8 mouse cellular contexts compared by ENCODE assay signal in the genomic region with DNA sequence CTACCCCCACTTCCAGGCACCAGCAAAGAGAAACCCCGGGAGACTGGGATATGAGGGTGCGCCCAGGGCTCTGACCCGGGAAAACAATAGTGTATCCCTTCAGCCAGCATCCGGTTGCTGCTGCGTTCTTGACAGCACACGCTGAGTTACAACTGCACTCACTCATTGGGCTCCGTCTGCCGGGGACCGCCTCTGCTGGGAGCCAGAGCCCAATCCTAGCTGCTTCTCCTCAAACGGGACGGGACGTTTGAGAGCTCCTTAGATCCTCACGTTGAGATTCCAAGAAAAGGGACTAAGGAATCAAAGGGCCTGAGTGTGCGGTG. TPM values are rescaled to one million over a fixed set of nuclear protein-coding genes. Genes with fewer than 3 reads are reported as not detected.
DNase-seq lines count a peak whose midpoint lies in the region; ATAC-seq and TF ChIP-seq lines count a peak whose summit lies in the region.

No protein-coding gene starts in this region.

- WGBS in embryonic facial prominence, embryonic 13.5 days = 0% methylated on average over 14 of the region's 14 CpGs
- WGBS in heart, embryonic 11.5 days (ENCODE audit: insufficient replicate concordance) = under 1% methylated on average over 14 of the region's 14 CpGs
- WGBS in kidney, embryonic 14.5 days = under 1% methylated on average over 14 of the region's 14 CpGs
- WGBS in liver, adult 2 months = 3% methylated on average over 14 of the region's 14 CpGs
- WGBS in stomach, embryonic 16.5 days = under 1% methylated on average over 14 of the region's 14 CpGs

- no peaks in the 10 kb centered on the region for H3K27me3 ChIP-seq in embryonic facial prominence, embryonic 13.5 days
- peaks cover 14% of the 10 kb centered on the region for H3K27me3 ChIP-seq in heart, embryonic 11.5 days (ENCODE audit: control insufficient read depth, insufficient read depth, low read length)
- no peaks in the 10 kb centered on the region; the same call in 1 of the 2 replicates for H3K27me3 ChIP-seq in kidney, embryonic 14.5 days (ENCODE audit: control insufficient read depth, insufficient read depth, low read length)
- H3K27me3 ChIP-seq in liver, adult 2 months (ENCODE audit: control insufficient read depth, insufficient read depth, low read length) = no peaks in the 10 kb centered on the region
- H3K27me3 ChIP-seq in stomach, embryonic 16.5 days (ENCODE audit: control insufficient read depth, insufficient read depth, low read length) = 0 out of 2 replicates have a peak, but pooled peaks cover 6% of the 10 kb centered on the region

- H3K4me1 ChIP-seq in embryonic facial prominence, embryonic 13.5 days = peaks cover 22% of the 10 kb centered on the region
- H3K4me1 ChIP-seq in heart, embryonic 11.5 days (ENCODE audit: control insufficient read depth, insufficient read depth, low read length) = no peaks in the 10 kb centered on the region
- 0 out of 2 replicates have a peak, but pooled peaks cover 8% of the 10 kb centered on the region for H3K4me1 ChIP-seq in kidney, embryonic 14.5 days (ENCODE audit: control insufficient read depth, insufficient read depth, low read length)
- H3K4me1 ChIP-seq in liver, adult 2 months (ENCODE audit: control insufficient read depth, insufficient read depth, low read length) = peaks cover 21% of the 10 kb centered on the region
- H3K4me1 ChIP-seq in stomach, embryonic 16.5 days (ENCODE audit: control insufficient read depth, insufficient read depth, low read length) = peaks cover 4% of the 10 kb centered on the region; the same call in 1 of the 2 replicates

- H3K9me3 ChIP-seq in embryonic facial prominence, embryonic 13.5 days = no peaks in the 10 kb centered on the region
- H3K9me3 ChIP-seq in heart, embryonic 11.5 days (replicated peaks; ENCODE audit: control insufficient read depth, low read length) = no peaks in the 10 kb centered on the region
- H3K9me3 ChIP-seq in kidney, embryonic 14.5 days (ENCODE audit: control insufficient read depth, low read length) = no peaks in the 10 kb centered on the region
- no peaks in the 10 kb centered on the region for H3K9me3 ChIP-seq in stomach, embryonic 16.5 days (replicated peaks; ENCODE audit: control insufficient read depth, low read length)

- TF ChIP-seq CTCF in liver, adult 2 months (IDR thresholded peaks at IDR 0.05; ENCODE audit: low read depth, low read length) = no peak

- H3K27ac ChIP-seq in embryonic facial prominence, embryonic 13.5 days = peak overlapping the region; percentile 88
- no peak overlapping the region for H3K27ac ChIP-seq in heart, embryonic 11.5 days (ENCODE audit: low read depth, low read length)
- peak overlapping the region; percentile 69; the same call in 1 of the 2 replicates for H3K27ac ChIP-seq in kidney, embryonic 14.5 days (ENCODE audit: low read depth, low read length)
- peak overlapping the region; percentile 64 for H3K27ac ChIP-seq in liver, adult 2 months (replicated peaks; ENCODE audit: insufficient read depth, low read depth, low read length)
- peak overlapping the region; percentile 77; the same call in 1 of the 2 replicates for H3K27ac ChIP-seq in stomach, embryonic 16.5 days (ENCODE audit: low read length)

- peak overlapping the region; percentile 53 for H3K4me3 ChIP-seq in embryonic facial prominence, embryonic 13.5 days
- H3K4me3 ChIP-seq in heart, embryonic 11.5 days (ENCODE audit: low read depth, low read length) = peak overlapping the region; percentile 47
- peak overlapping the region; percentile 49 for H3K4me3 ChIP-seq in kidney, embryonic 14.5 days (ENCODE audit: low read length)
- peak overlapping the region; percentile 34 for H3K4me3 ChIP-seq in liver, adult 2 months (ENCODE audit: insufficient read depth, low read depth, low read length)
- H3K4me3 ChIP-seq in stomach, embryonic 16.5 days (replicated peaks; ENCODE audit: low read length) = peak overlapping the region; percentile 57

- TF ChIP-seq POLR2A in liver, adult 2 months (IDR thresholded peaks at IDR 0.05; ENCODE audit: extremely low read depth, insufficient read depth, low read length) = no peak

- no peaks in the 10 kb centered on the region for H3K79me2 ChIP-seq in liver, adult 2 months (ENCODE audit: control insufficient read depth, insufficient read depth, low read length)

- H3K36me3 ChIP-seq in embryonic facial prominence, embryonic 13.5 days = peaks cover 11% of the 10 kb centered on the region; the same call in 1 of the 2 replicates
- H3K36me3 ChIP-seq in heart, embryonic 11.5 days (ENCODE audit: control insufficient read depth, insufficient read depth, low read length) = no peaks in the 10 kb centered on the region
- H3K36me3 ChIP-seq in kidney, embryonic 14.5 days (ENCODE audit: control insufficient read depth, insufficient read depth, low read length) = no peaks in the 10 kb centered on the region
- no peaks in the 10 kb centered on the region; the same call in 1 of the 2 replicates for H3K36me3 ChIP-seq in liver, adult 2 months (ENCODE audit: control insufficient read depth, insufficient read depth, low read length)
- H3K36me3 ChIP-seq in stomach, embryonic 16.5 days (ENCODE audit: control insufficient read depth, insufficient read depth, low read length) = no peaks in the 10 kb centered on the region

- H3K9ac ChIP-seq in embryonic facial prominence, embryonic 13.5 days = peak overlapping the region; percentile 63
- H3K9ac ChIP-seq in heart, embryonic 11.5 days (ENCODE audit: low read depth, low read length) = no peak overlapping the region; the same call in 1 of the 2 replicates
- peak overlapping the region; percentile 48 for H3K9ac ChIP-seq in kidney, embryonic 14.5 days (ENCODE audit: low read depth, low read length)
- peak overlapping the region; percentile 32 for H3K9ac ChIP-seq in liver, adult 2 months (ENCODE audit: low read depth, low read length)
- H3K9ac ChIP-seq in stomach, embryonic 16.5 days (ENCODE audit: low read length) = peak overlapping the region; percentile 64

- ATAC-seq in embryonic facial prominence, embryonic 13.5 days (ENCODE audit: insufficient number of reproducible peaks, insufficient read depth, low FRiP score, low TSS enrichment, low read depth) = 0 out of 2 replicates have a peak, but pooled peaks have one; percentile 76
- peak; percentile 57 for ATAC-seq in heart, embryonic 11.5 days (replicated peaks; ENCODE audit: insufficient number of reproducible peaks, low FRiP score, low TSS enrichment)
- peak; percentile 77 for ATAC-seq in kidney, embryonic 14.5 days (ENCODE audit: low FRiP score, low TSS enrichment)
- ATAC-seq in monocyte, adult 5-6 weeks (replicated peaks; ENCODE audit: insufficient number of reproducible peaks, low FRiP score, low TSS enrichment, poor library complexity, severe bottlenecking) = peak; percentile 51; the same call in 1 of the 2 replicates
- ATAC-seq in stomach, embryonic 16.5 days (ENCODE audit: insufficient read depth, low FRiP score) = peak; percentile 70

- H3K4me2 ChIP-seq in embryonic facial prominence, embryonic 13.5 days = peak overlapping the region; percentile 87
- peak overlapping the region; percentile 78 for H3K4me2 ChIP-seq in heart, embryonic 11.5 days
- H3K4me2 ChIP-seq in kidney, embryonic 14.5 days (replicated peaks; ENCODE audit: low read depth, low read length) = peak overlapping the region; percentile 89
- peak overlapping the region; percentile 95 for H3K4me2 ChIP-seq in stomach, embryonic 16.5 days (ENCODE audit: low read depth, low read length)

- peak; percentile 90 for DNase-seq in 3T3-L1 (ENCODE audit: low read depth, low spot score)
- peak; percentile 80 for DNase-seq in adrenal gland, postnatal 14 days
- no peak for DNase-seq in liver, adult 2 months (ENCODE audit: extremely low read depth, low read depth, low spot score)

RNA-seq across cellular contexts. Expression of gene Scd1, which starts 0.5 kb away (rescaled TPM):
- total RNA-seq in adrenal gland, postnatal 14 days (2021) = 186 and 262 TPM in 2 replicates
- 6.7 and 9.0 TPM in 2 replicates for polyA plus RNA-seq in embryonic facial prominence, embryonic 13.5 days (2015; fragmentation: Nextera tagmentation; extraction: Ambion mirVana)
- 2.1 and 2.2 TPM in 2 replicates for polyA plus RNA-seq in heart, embryonic 11.5 days (2014; fragmentation: Nextera tagmentation; extraction: Ambion mirVana)
- 2.7 and 5.2 TPM in 2 replicates for polyA plus RNA-seq in kidney, embryonic 14.5 days (2014; fragmentation: Nextera tagmentation; extraction: Ambion mirVana)
- total RNA-seq in liver, adult 2 months (2014; rRNA removed) = 1,338 and 2,774 TPM in 2 replicates
- 5,589 and 8,115 TPM in 2 replicates for polyA plus RNA-seq in liver, adult 2 months (2012; rRNA removed)
- total RNA-seq in monocyte, adult 5-6 weeks (2017) = 26.3 to 41.6 TPM (median 32.4 TPM) in 3 replicates
- 4.5 and 5.1 TPM in 2 replicates for polyA plus RNA-seq in stomach, embryonic 16.5 days (2015; fragmentation: Nextera tagmentation; extraction: Ambion mirVana)

Comparison
In these comparisons a context has a peak if more than half of its experiments do, and no peak if none do; other contexts are left out.
1. RNA of gene Scd1, which starts 0.5 kb away (polyA plus RNA-seq): 5,589 to 8,115 TPM in liver, adult 2 months; 6.7 to 9.0 TPM in embryonic facial prominence, embryonic 13.5 days, 2.7 to 5.2 TPM in kidney, embryonic 14.5 days, 4.5 to 5.1 TPM in stomach, embryonic 16.5 days and 2.1 to 2.2 TPM in heart, embryonic 11.5 days; every median in the first group is over 100 times any median in the second.
2. Peak in every context shown above with its lines, with median percentiles within 50 percentile points of each other: ATAC-seq, H3K4me2 ChIP-seq and H3K4me3 ChIP-seq.